ENCODE assay signal across 8 mouse cellular contexts in the genomic region with DNA sequence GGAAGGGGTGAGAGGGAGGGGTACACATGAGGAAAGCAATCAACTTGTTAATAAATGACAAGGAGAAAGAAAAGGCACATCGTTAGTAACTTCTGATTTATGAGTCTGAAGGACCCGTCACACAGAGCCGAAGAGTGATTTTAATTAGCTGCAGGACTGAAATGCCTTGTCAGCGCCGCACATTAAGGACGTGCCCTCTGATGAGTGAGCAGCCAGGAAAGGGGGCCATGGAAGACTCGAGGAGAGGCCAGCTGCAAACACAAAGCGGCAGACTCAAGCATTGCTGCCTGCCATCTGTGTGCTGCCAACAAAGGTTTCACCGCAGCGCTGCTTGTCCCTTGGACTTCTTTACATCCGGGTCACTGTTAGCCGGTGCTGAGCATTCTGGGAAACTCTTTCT.
A peak's percentile ranks its signal among the peaks of the same experiment; 100 is the strongest.
DNase-seq lines count a peak whose midpoint lies in the region; ATAC-seq and TF ChIP-seq lines count a peak whose summit lies in the region.

No protein-coding gene starts in this region.

- 0 out of 2 replicates have a peak overlapping the region, but pooled peaks have one; percentile 1 for H3K4me2 ChIP-seq in midbrain, embryonic 14.5 days (ENCODE audit: low read length)
- no peak overlapping the region for H3K4me2 ChIP-seq in midbrain, embryonic 11.5 days
- H3K4me2 ChIP-seq in hindbrain, embryonic 12.5 days (replicated peaks): peak overlapping the region; percentile 28
- H3K4me2 ChIP-seq in liver, embryonic 11.5 days: no peak overlapping the region; the same call in 1 of the 2 replicates
- H3K4me2 ChIP-seq in stomach, embryonic 15.5 days: peak overlapping the region; percentile 48

- no peak overlapping the region for H3K27ac ChIP-seq in midbrain, embryonic 14.5 days (replicated peaks; ENCODE audit: low read depth, low read length)
- no peak overlapping the region for H3K27ac ChIP-seq in midbrain, embryonic 11.5 days (ENCODE audit: low read depth, low read length)
- H3K27ac ChIP-seq in hindbrain, embryonic 12.5 days: peak overlapping the region; percentile 13; the same call in 1 of the 2 replicates
- H3K27ac ChIP-seq in liver, embryonic 11.5 days (ENCODE audit: low read depth, low read length): 0 out of 2 replicates have a peak overlapping the region, but pooled peaks have one; percentile 34
- H3K27ac ChIP-seq in stomach, embryonic 15.5 days: peak overlapping the region; percentile 52; the same call in 1 of the 2 replicates
- no peak overlapping the region for H3K27ac ChIP-seq in gastrocnemius, adult 2 months

- no peaks in the 10 kb centered on the region for H3K4me1 ChIP-seq in midbrain, embryonic 14.5 days (ENCODE audit: control insufficient read depth, insufficient read depth, low read length)
- no peaks in the 10 kb centered on the region for H3K4me1 ChIP-seq in midbrain, embryonic 11.5 days (ENCODE audit: control insufficient read depth, insufficient read depth, low read length)
- H3K4me1 ChIP-seq in hindbrain, embryonic 12.5 days: peaks cover 6% of the 10 kb centered on the region; the same call in 1 of the 2 replicates
- H3K4me1 ChIP-seq in liver, embryonic 11.5 days (replicated peaks; ENCODE audit: control insufficient read depth, insufficient read depth, low read length): no peaks in the 10 kb centered on the region
- H3K4me1 ChIP-seq in stomach, embryonic 15.5 days: no peaks in the 10 kb centered on the region

- intact Hi-C loops in gastrocnemius, adult 2 months (cut with DNase I): no loop called here

- H3K9me3 ChIP-seq in midbrain, embryonic 14.5 days (ENCODE audit: control insufficient read depth, low read length): no peaks in the 10 kb centered on the region
- H3K9me3 ChIP-seq in midbrain, embryonic 11.5 days (ENCODE audit: control insufficient read depth, low read length): peaks cover 3% of the 10 kb centered on the region; the same call in 1 of the 2 replicates
- H3K9me3 ChIP-seq in hindbrain, embryonic 12.5 days (replicated peaks): peaks cover 7% of the 10 kb centered on the region; the same call in 1 of the 2 replicates
- no peaks in the 10 kb centered on the region for H3K9me3 ChIP-seq in liver, embryonic 11.5 days (ENCODE audit: control insufficient read depth, low read length)
- H3K9me3 ChIP-seq in stomach, embryonic 15.5 days: no peaks in the 10 kb centered on the region

- 72% methylated on average over 12 of the region's 12 CpGs for WGBS in midbrain, embryonic 14.5 days
- WGBS in midbrain, embryonic 11.5 days: 82% methylated on average over 12 of the region's 12 CpGs
- WGBS in hindbrain, embryonic 12.5 days: 33% methylated on average over 12 of the region's 12 CpGs
- WGBS in liver, embryonic 11.5 days: 70% methylated on average over 12 of the region's 12 CpGs
- 29% methylated on average over 12 of the region's 12 CpGs for WGBS in stomach, embryonic 15.5 days

- no peak for TF ChIP-seq CTCF in gastrocnemius, adult 2 months (IDR thresholded peaks at IDR 0.05)

- DNase-seq in midbrain, embryonic 14.5 days: peak; percentile 27
- DNase-seq in midbrain, embryonic 11.5 days (ENCODE audit: low spot score, missing footprints): no peak
- DNase-seq in liver, embryonic 11.5 days (ENCODE audit: low spot score): no peak
- DNase-seq in ovary, postnatal 36 days (ENCODE audit: low spot score): no peak
- DNase-seq in gastrocnemius, adult 2 months: no peak
- DNase-seq in layer of hippocampus, adult 8-10 months (ENCODE audit: low spot score in 2 of 2): no peak

- H3K27me3 ChIP-seq in midbrain, embryonic 14.5 days (ENCODE audit: control insufficient read depth, insufficient read depth, low read length): no peaks in the 10 kb centered on the region
- no peaks in the 10 kb centered on the region for H3K27me3 ChIP-seq in midbrain, embryonic 11.5 days (ENCODE audit: control insufficient read depth, insufficient read depth, low read length)
- no peaks in the 10 kb centered on the region for H3K27me3 ChIP-seq in hindbrain, embryonic 12.5 days
- H3K27me3 ChIP-seq in liver, embryonic 11.5 days (replicated peaks; ENCODE audit: control insufficient read depth, insufficient read depth, low read length): no peaks in the 10 kb centered on the region
- no peaks in the 10 kb centered on the region for H3K27me3 ChIP-seq in stomach, embryonic 15.5 days (replicated peaks)

- H3K36me3 ChIP-seq in midbrain, embryonic 14.5 days (ENCODE audit: control insufficient read depth, insufficient read depth, low read length): no peaks in the 10 kb centered on the region
- no peaks in the 10 kb centered on the region for H3K36me3 ChIP-seq in midbrain, embryonic 11.5 days (ENCODE audit: control insufficient read depth, insufficient read depth, low read length)
- H3K36me3 ChIP-seq in hindbrain, embryonic 12.5 days: no peaks in the 10 kb centered on the region
- no peaks in the 10 kb centered on the region for H3K36me3 ChIP-seq in liver, embryonic 11.5 days (ENCODE audit: control insufficient read depth, insufficient read depth, low read length)
- H3K36me3 ChIP-seq in stomach, embryonic 15.5 days: no peaks in the 10 kb centered on the region

- no peak overlapping the region for H3K9ac ChIP-seq in midbrain, embryonic 14.5 days (replicated peaks; ENCODE audit: low read length)
- no peak overlapping the region for H3K9ac ChIP-seq in midbrain, embryonic 11.5 days (ENCODE audit: low read length)
- no peak overlapping the region for H3K9ac ChIP-seq in hindbrain, embryonic 12.5 days
- no peak overlapping the region for H3K9ac ChIP-seq in liver, embryonic 11.5 days (ENCODE audit: low read depth, low read length)
- no peak overlapping the region for H3K9ac ChIP-seq in stomach, embryonic 15.5 days

- no peak for ATAC-seq in midbrain, embryonic 14.5 days (ENCODE audit: low FRiP score, low TSS enrichment)
- no peak for ATAC-seq in midbrain, embryonic 11.5 days (ENCODE audit: low FRiP score)
- ATAC-seq in hindbrain, embryonic 12.5 days (ENCODE audit: low FRiP score): peak; percentile 60
- ATAC-seq in liver, embryonic 11.5 days (replicated peaks; ENCODE audit: low FRiP score): no peak
- ATAC-seq in stomach, embryonic 15.5 days (ENCODE audit: insufficient read depth, low FRiP score, low read depth): 0 out of 2 replicates have a peak, but pooled peaks have one; percentile 18

- no peak overlapping the region for H3K4me3 ChIP-seq in midbrain, embryonic 14.5 days (replicated peaks; ENCODE audit: low read depth, low read length)
- H3K4me3 ChIP-seq in midbrain, embryonic 11.5 days (ENCODE audit: low read depth, low read length): no peak overlapping the region
- H3K4me3 ChIP-seq in hindbrain, embryonic 12.5 days: 0 out of 2 replicates have a peak overlapping the region, but pooled peaks have one; percentile 3
- H3K4me3 ChIP-seq in liver, embryonic 11.5 days (ENCODE audit: low read depth, low read length): no peak overlapping the region
- H3K4me3 ChIP-seq in stomach, embryonic 15.5 days (replicated peaks): 0 out of 2 replicates have a peak overlapping the region, but pooled peaks have one; percentile 6
- H3K4me3 ChIP-seq in gastrocnemius, adult 2 months: no peak overlapping the region

Comparison
In these comparisons a context has a peak if more than half of its experiments do, and no peak if none do; other contexts are left out.
1. H3K4me2 ChIP-seq: peak in midbrain, embryonic 14.5 days (single experiment), hindbrain, embryonic 12.5 days (single experiment) and stomach, embryonic 15.5 days (single experiment); none in midbrain, embryonic 11.5 days (single experiment) and liver, embryonic 11.5 days (single experiment).
2. ATAC-seq: peak in hindbrain, embryonic 12.5 days (single experiment) and stomach, embryonic 15.5 days (single experiment); none in midbrain, embryonic 14.5 days (single experiment), midbrain, embryonic 11.5 days (single experiment) and liver, embryonic 11.5 days (single experiment).
3. H3K27ac ChIP-seq: peak in hindbrain, embryonic 12.5 days (single experiment), liver, embryonic 11.5 days (single experiment) and stomach, embryonic 15.5 days (single experiment); none in midbrain, embryonic 14.5 days (single experiment), midbrain, embryonic 11.5 days (single experiment) and gastrocnemius, adult 2 months (single experiment).
4. H3K4me3 ChIP-seq: peak in hindbrain, embryonic 12.5 days (single experiment) and stomach, embryonic 15.5 days (single experiment); none in midbrain, embryonic 14.5 days (single experiment), midbrain, embryonic 11.5 days (single experiment), liver, embryonic 11.5 days (single experiment) and gastrocnemius, adult 2 months (single experiment).